Mouse (Mus musculus): ENCODE results near the gene Elmo1. TPM values are rescaled to one million over a fixed set of nuclear protein-coding genes. Genes with fewer than 3 reads are reported as not detected.

Gene Elmo1
- polyA plus RNA-seq, 1 experiment from 2014 or later = 12.2 TPM

DNA sequence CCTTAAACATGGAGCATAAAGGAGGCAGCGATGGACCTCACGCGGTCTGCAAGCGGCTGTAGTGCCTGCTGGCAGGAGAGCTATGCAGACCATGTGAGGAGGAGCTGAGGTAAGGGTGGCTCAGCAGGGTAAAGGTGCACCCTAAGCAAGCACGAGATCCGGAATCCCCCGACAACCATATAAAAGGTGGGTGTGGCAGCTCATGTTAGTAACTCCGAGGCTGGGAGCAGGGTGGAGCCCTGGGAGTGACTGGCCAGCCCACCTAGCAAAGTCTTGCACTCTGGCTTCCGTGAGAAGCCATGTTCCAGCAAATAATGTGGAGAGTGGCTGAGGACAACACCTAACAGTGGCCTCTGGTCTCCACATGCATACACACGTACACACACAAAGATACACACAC, 466.3 kb downstream of the Elmo1 start:
- Histone ChIP-seq H3K4me2 (replicated peaks; ENCODE audit: low read depth, low read length) (no peak overlapping the region), H3K27ac (ENCODE audit: low read length) (no peak overlapping the region), H3K27me3 (ENCODE audit: control insufficient read depth, insufficient read depth, low read length) (no peaks in the 10 kb centered on the region), H3K9me3 (ENCODE audit: control insufficient read depth, low read depth, low read length) (no peaks in the 10 kb centered on the region), H3K4me1 (ENCODE audit: control insufficient read depth, insufficient read depth, low read length) (no peaks in the 10 kb centered on the region), H3K36me3 (ENCODE audit: control insufficient read depth, insufficient read depth, low read length) (no peaks in the 10 kb centered on the region), H3K9ac (replicated peaks; ENCODE audit: low read depth, low read length) (no peak overlapping the region), H3K4me3 (ENCODE audit: low read depth, low read length) (no peak overlapping the region)
- 82% methylated on average over 10 of the region's 10 CpGs for WGBS
- peak; percentile 56; the same call in 1 of the 2 replicates for ATAC-seq (ENCODE audit: insufficient number of reproducible peaks, insufficient read depth, low FRiP score, low read depth)

DNA sequence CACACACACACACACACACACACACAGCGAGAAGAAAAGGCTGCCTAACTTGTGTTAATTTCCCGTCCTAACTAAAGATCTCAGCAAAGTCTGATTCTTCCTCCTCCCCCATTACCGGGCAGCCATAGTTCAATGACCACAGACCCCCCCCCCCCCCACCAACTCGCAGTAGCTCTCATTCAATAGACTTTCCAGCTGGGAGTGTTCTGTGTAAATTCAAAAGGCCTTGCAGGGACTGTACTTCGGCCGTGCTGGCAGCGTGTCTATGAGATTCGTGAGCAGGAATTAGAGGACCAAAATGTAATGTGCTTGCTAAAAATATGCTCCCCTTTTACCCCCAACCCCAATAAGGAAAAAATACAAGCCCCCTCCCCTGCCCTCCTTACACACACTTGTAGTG, 466.8 kb downstream of the Elmo1 start:
- no peak for ATAC-seq (ENCODE audit: insufficient number of reproducible peaks, insufficient read depth, low FRiP score, low read depth)
- 62% methylated on average over 8 of the region's 8 CpGs for WGBS
- Histone ChIP-seq H3K27me3 (ENCODE audit: control insufficient read depth, insufficient read depth, low read length) (no peaks in the 10 kb centered on the region), H3K4me1 (ENCODE audit: control insufficient read depth, insufficient read depth, low read length) (no peaks in the 10 kb centered on the region), H3K27ac (ENCODE audit: low read length) (no peak overlapping the region), H3K9me3 (ENCODE audit: control insufficient read depth, low read depth, low read length) (no peaks in the 10 kb centered on the region), H3K4me2 (replicated peaks; ENCODE audit: low read depth, low read length) (no peak overlapping the region), H3K36me3 (ENCODE audit: control insufficient read depth, insufficient read depth, low read length) (no peaks in the 10 kb centered on the region), H3K4me3 (ENCODE audit: low read depth, low read length) (no peak overlapping the region), H3K9ac (replicated peaks; ENCODE audit: low read depth, low read length) (no peak overlapping the region)

DNA sequence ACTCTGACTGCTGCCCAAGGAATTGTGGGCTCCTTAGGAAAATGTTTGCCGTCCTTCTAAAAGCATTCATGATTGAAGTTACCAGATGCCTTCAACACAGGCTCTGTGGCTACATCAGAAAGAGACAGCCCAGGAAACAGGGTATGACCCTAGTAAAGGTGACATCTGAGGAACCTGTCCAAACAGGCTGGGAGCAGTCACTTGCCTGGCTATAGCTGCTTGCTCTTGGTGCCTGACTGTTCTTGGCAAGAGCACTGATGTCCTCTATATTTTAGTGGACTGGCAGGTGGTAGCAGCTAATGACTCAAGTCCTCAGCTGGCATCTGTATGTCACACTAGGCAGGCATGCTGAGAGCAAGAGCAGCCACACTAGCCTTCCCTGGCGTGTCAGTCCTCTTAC, 468.0 kb downstream of the Elmo1 start:
- WGBS = 88% methylated on average over 2 of the region's 2 CpGs
- Histone ChIP-seq H3K36me3 (ENCODE audit: control insufficient read depth, insufficient read depth, low read length) (no peaks in the 10 kb centered on the region), H3K9ac (replicated peaks; ENCODE audit: low read depth, low read length) (no peak overlapping the region), H3K27ac (ENCODE audit: low read length) (no peak overlapping the region), H3K4me1 (ENCODE audit: control insufficient read depth, insufficient read depth, low read length) (no peaks in the 10 kb centered on the region), H3K9me3 (ENCODE audit: control insufficient read depth, low read depth, low read length) (no peaks in the 10 kb centered on the region), H3K4me2 (replicated peaks; ENCODE audit: low read depth, low read length) (no peak overlapping the region), H3K4me3 (ENCODE audit: low read depth, low read length) (no peak overlapping the region), H3K27me3 (ENCODE audit: control insufficient read depth, insufficient read depth, low read length) (no peaks in the 10 kb centered on the region)
- no peak for ATAC-seq (ENCODE audit: insufficient number of reproducible peaks, insufficient read depth, low FRiP score, low read depth)

DNA sequence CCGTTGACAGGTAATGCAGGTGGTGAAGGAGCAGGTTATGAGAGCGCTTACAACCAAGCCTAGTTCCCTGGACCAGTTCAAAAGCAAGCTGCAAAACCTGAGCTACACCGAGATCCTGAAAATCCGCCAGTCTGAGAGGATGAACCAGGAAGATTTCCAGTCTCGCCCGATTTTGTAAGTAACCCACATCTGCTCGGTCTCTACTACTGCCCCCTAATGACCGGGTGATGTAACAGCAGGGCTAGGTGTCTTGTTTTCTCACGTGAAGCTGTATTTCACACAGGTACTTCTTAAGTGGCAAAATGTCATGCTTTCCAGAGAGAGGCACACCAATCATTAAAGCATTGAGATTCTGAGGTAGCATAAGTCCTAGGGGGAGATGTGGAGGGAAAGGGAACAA, 474.0 kb downstream of the Elmo1 start:
- Histone ChIP-seq H3K27me3 (ENCODE audit: control insufficient read depth, insufficient read depth, low read length) (no peaks in the 10 kb centered on the region), H3K9ac (replicated peaks; ENCODE audit: low read depth, low read length) (no peak overlapping the region), H3K4me1 (ENCODE audit: control insufficient read depth, insufficient read depth, low read length) (no peaks in the 10 kb centered on the region), H3K9me3 (ENCODE audit: control insufficient read depth, low read depth, low read length) (no peaks in the 10 kb centered on the region), H3K27ac (ENCODE audit: low read length) (no peak overlapping the region), H3K4me3 (ENCODE audit: low read depth, low read length) (no peak overlapping the region), H3K36me3 (ENCODE audit: control insufficient read depth, insufficient read depth, low read length) (no peaks in the 10 kb centered on the region), H3K4me2 (replicated peaks; ENCODE audit: low read depth, low read length) (no peak overlapping the region)
- WGBS = 80% methylated on average over 9 of the region's 9 CpGs
- ATAC-seq (ENCODE audit: insufficient number of reproducible peaks, insufficient read depth, low FRiP score, low read depth) = no peak

DNA sequence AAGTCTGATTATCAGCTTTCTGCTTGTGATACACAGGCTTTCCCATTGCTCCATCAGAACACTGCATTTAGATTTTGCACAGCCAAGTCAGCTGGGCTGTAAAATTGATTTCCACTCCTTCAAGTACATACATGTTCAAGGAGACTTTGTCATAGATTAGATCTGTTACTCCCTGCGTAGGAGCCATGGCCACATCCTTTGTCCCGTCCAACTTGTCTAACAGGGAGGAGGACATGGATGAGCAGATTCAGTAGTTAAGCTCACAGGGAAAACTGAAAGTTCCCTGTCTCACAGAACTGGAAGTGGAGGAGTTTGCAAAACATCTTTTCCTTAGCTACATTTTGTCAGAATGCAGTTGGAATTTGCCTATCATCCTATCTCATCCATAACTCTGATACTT, 484.8 kb downstream of the Elmo1 start:
- no peaks in the 10 kb centered on the region for H3K4me1 ChIP-seq (ENCODE audit: control insufficient read depth, insufficient read depth, low read length)
- H3K4me3 ChIP-seq (ENCODE audit: low read depth, low read length) = no peak overlapping the region
- H3K36me3 ChIP-seq (ENCODE audit: control insufficient read depth, insufficient read depth, low read length) = no peaks in the 10 kb centered on the region
- WGBS = 80% methylated on average over 2 of the region's 2 CpGs
- H3K4me2 ChIP-seq (replicated peaks; ENCODE audit: low read depth, low read length) = no peak overlapping the region
- H3K27ac ChIP-seq (ENCODE audit: low read length) = no peak overlapping the region
- H3K9me3 ChIP-seq (ENCODE audit: control insufficient read depth, low read depth, low read length) = no peaks in the 10 kb centered on the region
- H3K9ac ChIP-seq (replicated peaks; ENCODE audit: low read depth, low read length) = no peak overlapping the region
- no peak for ATAC-seq (ENCODE audit: insufficient number of reproducible peaks, insufficient read depth, low FRiP score, low read depth)
- H3K27me3 ChIP-seq (ENCODE audit: control insufficient read depth, insufficient read depth, low read length) = no peaks in the 10 kb centered on the region

DNA sequence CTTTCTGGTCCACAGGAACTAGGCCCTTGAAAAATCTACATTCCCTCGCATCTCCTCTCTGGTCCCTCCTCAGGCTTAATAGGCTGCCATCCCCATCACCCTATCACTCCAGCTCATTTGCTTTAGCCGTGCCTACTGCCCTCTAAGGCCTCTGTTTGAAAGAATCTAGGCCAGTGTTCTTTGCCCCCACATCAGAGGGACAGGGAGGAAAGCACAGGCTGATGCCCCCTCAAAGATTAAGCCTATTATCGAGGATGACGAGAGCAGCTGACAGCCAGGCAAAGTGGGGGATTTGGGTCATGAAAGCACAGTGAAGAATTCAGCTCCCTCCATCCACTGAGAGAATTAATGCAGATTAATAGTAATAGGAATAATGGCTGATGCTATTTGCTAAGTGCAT, 495.5 kb downstream of the Elmo1 start:
- Histone ChIP-seq H3K9ac (replicated peaks; ENCODE audit: low read depth, low read length) (no peak overlapping the region), H3K27ac (ENCODE audit: low read length) (no peak overlapping the region), H3K36me3 (ENCODE audit: control insufficient read depth, insufficient read depth, low read length) (no peaks in the 10 kb centered on the region), H3K4me3 (ENCODE audit: low read depth, low read length) (no peak overlapping the region), H3K4me1 (ENCODE audit: control insufficient read depth, insufficient read depth, low read length) (no peaks in the 10 kb centered on the region), H3K9me3 (ENCODE audit: control insufficient read depth, low read depth, low read length) (no peaks in the 10 kb centered on the region), H3K4me2 (replicated peaks; ENCODE audit: low read depth, low read length) (no peak overlapping the region), H3K27me3 (ENCODE audit: control insufficient read depth, insufficient read depth, low read length) (no peaks in the 10 kb centered on the region)
- WGBS = 85% methylated on average over 4 of the region's 4 CpGs
- no peak for ATAC-seq (ENCODE audit: insufficient number of reproducible peaks, insufficient read depth, low FRiP score, low read depth)

DNA sequence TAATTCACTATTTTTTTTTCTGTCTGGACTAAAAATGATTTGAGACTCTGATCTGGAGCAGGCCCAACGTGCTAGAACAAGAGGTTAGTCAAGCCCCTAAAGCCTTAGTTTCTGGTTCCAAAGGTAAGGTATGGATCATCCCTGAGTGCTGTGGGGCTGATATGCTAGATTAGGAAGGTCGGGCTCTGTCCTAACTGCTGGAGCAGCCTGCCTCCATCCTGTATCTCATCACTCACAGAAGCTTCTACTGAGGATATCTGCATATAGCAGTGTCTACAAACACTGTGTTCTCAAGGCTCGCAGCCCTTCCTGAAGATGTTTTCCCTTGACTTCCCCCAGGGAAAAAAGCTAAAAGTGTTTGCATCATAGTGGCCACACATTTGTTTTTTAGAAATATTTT, 496.1 kb downstream of the Elmo1 start:
- H3K9ac ChIP-seq (replicated peaks; ENCODE audit: low read depth, low read length) = no peak overlapping the region
- ATAC-seq (ENCODE audit: insufficient number of reproducible peaks, insufficient read depth, low FRiP score, low read depth) = no peak
- H3K4me1 ChIP-seq (ENCODE audit: control insufficient read depth, insufficient read depth, low read length) = no peaks in the 10 kb centered on the region
- H3K4me3 ChIP-seq (ENCODE audit: low read depth, low read length) = no peak overlapping the region
- no peak overlapping the region for H3K4me2 ChIP-seq (replicated peaks; ENCODE audit: low read depth, low read length)
- H3K27ac ChIP-seq (ENCODE audit: low read length) = no peak overlapping the region
- WGBS = 76% methylated on average over 3 of the region's 3 CpGs
- no peaks in the 10 kb centered on the region for H3K27me3 ChIP-seq (ENCODE audit: control insufficient read depth, insufficient read depth, low read length)
- no peaks in the 10 kb centered on the region for H3K36me3 ChIP-seq (ENCODE audit: control insufficient read depth, insufficient read depth, low read length)
- no peaks in the 10 kb centered on the region for H3K9me3 ChIP-seq (ENCODE audit: control insufficient read depth, low read depth, low read length)

DNA sequence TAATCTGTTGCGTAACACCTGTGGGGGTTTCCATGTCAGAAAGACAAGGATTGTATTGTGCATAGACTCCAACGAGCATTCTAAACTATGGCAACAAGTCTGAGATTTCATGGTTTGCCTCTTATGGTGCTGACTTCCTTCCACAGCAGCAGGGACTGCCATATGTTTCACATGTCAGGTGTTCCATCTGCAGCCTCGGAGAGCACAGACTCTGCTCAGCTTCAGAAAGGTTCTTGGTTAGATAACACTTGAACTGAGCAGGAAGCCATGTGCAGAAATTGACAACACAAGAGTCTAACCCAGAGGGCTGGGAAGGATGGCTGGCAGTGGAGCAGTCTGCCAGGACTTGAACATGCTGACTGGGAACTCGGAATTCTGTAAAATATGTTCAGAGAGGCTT, 500.6 kb downstream of the Elmo1 start:
- WGBS = 78% methylated on average over 4 of the region's 4 CpGs

DNA sequence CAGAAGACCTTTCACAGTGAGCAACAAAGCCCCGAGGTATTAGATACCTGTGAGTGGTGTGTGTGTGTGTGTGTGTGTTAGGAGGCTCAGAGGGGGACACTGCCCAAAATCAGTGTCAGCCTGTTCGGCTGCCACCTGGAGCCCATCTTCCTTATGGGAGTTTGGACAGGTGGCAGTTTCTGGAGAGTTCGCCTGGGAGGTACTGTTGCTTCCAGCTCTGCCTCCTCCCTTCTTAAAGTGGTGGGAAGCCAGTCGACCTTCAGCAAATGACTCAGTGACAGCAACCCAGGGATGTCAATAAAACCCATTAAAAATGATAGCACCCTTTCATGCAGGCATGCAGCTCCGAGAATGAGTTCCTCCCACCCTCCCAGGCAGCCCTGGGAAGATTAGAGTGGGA, 506.9 kb downstream of the Elmo1 start:
- H3K4me1 ChIP-seq (ENCODE audit: control insufficient read depth, insufficient read depth, low read length) = no peaks in the 10 kb centered on the region
- H3K9me3 ChIP-seq (ENCODE audit: control insufficient read depth, low read depth, low read length) = no peaks in the 10 kb centered on the region
- H3K4me2 ChIP-seq (replicated peaks; ENCODE audit: low read depth, low read length) = no peak overlapping the region
- no peaks in the 10 kb centered on the region for H3K27me3 ChIP-seq (ENCODE audit: control insufficient read depth, insufficient read depth, low read length)
- no peak overlapping the region for H3K9ac ChIP-seq (replicated peaks; ENCODE audit: low read depth, low read length)
- WGBS = 36% methylated on average over 5 of the region's 5 CpGs
- no peak overlapping the region for H3K4me3 ChIP-seq (ENCODE audit: low read depth, low read length)
- H3K36me3 ChIP-seq (ENCODE audit: control insufficient read depth, insufficient read depth, low read length) = no peaks in the 10 kb centered on the region
- no peak overlapping the region for H3K27ac ChIP-seq (ENCODE audit: low read length)
- ATAC-seq (ENCODE audit: insufficient number of reproducible peaks, insufficient read depth, low FRiP score, low read depth) = no peak

More for the DNA sequence above, 500.6 kb downstream of the Elmo1 start:
- Histone ChIP-seq H3K36me3 (ENCODE audit: control insufficient read depth, insufficient read depth, low read length) (no peaks in the 10 kb centered on the region), H3K27me3 (ENCODE audit: control insufficient read depth, insufficient read depth, low read length) (no peaks in the 10 kb centered on the region), H3K9ac (replicated peaks; ENCODE audit: low read depth, low read length) (no peak overlapping the region), H3K4me3 (ENCODE audit: low read depth, low read length) (no peak overlapping the region), H3K9me3 (ENCODE audit: control insufficient read depth, low read depth, low read length) (no peaks in the 10 kb centered on the region), H3K4me2 (replicated peaks; ENCODE audit: low read depth, low read length) (no peak overlapping the region), H3K27ac (ENCODE audit: low read length) (no peak overlapping the region), H3K4me1 (ENCODE audit: control insufficient read depth, insufficient read depth, low read length) (no peaks in the 10 kb centered on the region)
- no peak for ATAC-seq (ENCODE audit: insufficient number of reproducible peaks, insufficient read depth, low FRiP score, low read depth)

Measured in stomach, embryonic 14.5 days (tissue).